Mouse (Mus musculus) lung, adult 2 months (tissue): ENCODE measurements around the gene Nop2.

Experiments
- CTCF ChIP-seq: fragments of 200-500 bp; IDR thresholded peaks from 2 replicates; pipeline ENCODE4 v1.5.1; 2011; ENCODE audit warnings: mild to moderate bottlenecking, low read length, control low read depth; ENCODE audit not compliant: insufficient read depth
- POLR2A ChIP-seq: fragments of 200-500 bp; IDR thresholded peaks from 2 replicates; pipeline ENCODE4 v1.6.1; 2011; ENCODE audit warnings: low read depth, mild to moderate bottlenecking, control low read depth, low read length, borderline replicate concordance; ENCODE audit errors: extremely low read depth

DNA sequence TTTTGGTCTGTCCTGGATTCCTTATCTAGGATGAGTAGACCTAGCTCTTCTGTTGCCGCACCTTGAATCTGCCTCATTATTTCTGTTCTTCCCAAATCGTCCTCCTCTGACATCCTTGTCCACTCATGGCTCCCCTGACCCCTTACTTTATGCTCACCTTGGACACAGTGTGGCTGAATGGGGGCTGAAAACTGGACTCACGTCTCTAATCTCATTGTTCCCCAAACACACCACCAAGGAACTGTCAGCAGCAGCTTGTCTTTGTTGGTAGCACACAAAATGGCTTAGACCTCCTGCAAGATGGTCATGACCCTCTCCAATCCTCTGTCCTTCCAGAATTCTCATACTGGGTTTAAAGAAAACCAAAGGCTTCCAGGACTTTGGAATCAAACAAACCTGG, 43.8 kb upstream of the Nop2 start:
- TF ChIP-seq CTCF (no peak), POLR2A (no peak)
